Mouse (Mus musculus) hindbrain, embryonic 16.5 days (tissue): ENCODE results near the gene Traf4. TPM values are rescaled to one million over a fixed set of nuclear protein-coding genes. Genes with fewer than 3 reads are reported as not detected.

Experiments used
- ATAC-seq: fragments of 200-750 bp; cut with Nextera tagmentation; 2 replicates; pipeline ENCODE4 v1.8.0; 2017; ENCODE audit warnings: moderate TSS enrichment, moderate library complexity
- H3K27ac ChIP-seq: fragments of 300-500 bp; sonication (generic); 2 replicates; pipeline ENCODE4 v1.5.1; 2014; ENCODE audit warnings: low read depth, mild to moderate bottlenecking, control low read depth, low read length, moderate library complexity
- H3K27me3 ChIP-seq: fragments of 300-500 bp; sonication (generic); replicated peaks from 2 replicates; pipeline ENCODE4 v1.6.1; 2014; ENCODE audit warnings: low read length; ENCODE audit not compliant: control insufficient read depth, insufficient read depth
- H3K36me3 ChIP-seq: fragments of 300-500 bp; sonication (generic); 2 replicates; pipeline ENCODE4 v1.6.1; 2014; ENCODE audit warnings: mild to moderate bottlenecking, low read length, moderate library complexity, mixed read lengths; ENCODE audit not compliant: control insufficient read depth, insufficient read depth
- H3K4me1 ChIP-seq: fragments of 300-500 bp; sonication (generic); 2 replicates; pipeline ENCODE4 v1.6.1; 2014; ENCODE audit warnings: low read depth, low read length; ENCODE audit not compliant: control insufficient read depth, insufficient read depth
- H3K4me2 ChIP-seq: fragments of 300-500 bp; sonication (generic); 2 replicates; pipeline ENCODE4 v1.6.1; 2014; ENCODE audit warnings: mild to moderate bottlenecking, low read length, control low read depth, moderate library complexity
- H3K4me3 ChIP-seq: fragments of 300-500 bp; sonication (generic); 2 replicates; pipeline ENCODE4 v1.5.1; 2014; ENCODE audit warnings: mild to moderate bottlenecking, low read length, control low read depth, moderate library complexity
- H3K9ac ChIP-seq: fragments of 300-500 bp; sonication (generic); 2 replicates; pipeline ENCODE4 v1.6.1; 2014; ENCODE audit warnings: low read depth, mild to moderate bottlenecking, control low read depth, low read length, moderate library complexity
- H3K9me3 ChIP-seq: fragments of 300-500 bp; sonication (generic); 2 replicates; pipeline ENCODE4 v1.6.1; 2014; ENCODE audit warnings: mild to moderate bottlenecking, low read length, moderate library complexity; ENCODE audit not compliant: control insufficient read depth
- WGBS: fragments of 180-500 bp; shearing (Covaris S2); extraction: QIAGEN DNeasy Blood & Tissue Kit; methylation state at CpG from one replicate; pipeline ENCODE4 v1.1.7; 2014; 5-methylcytosine and 5-hydroxymethylcytosine counted together
- polyA plus RNA-seq: library from polyadenylated mRNA; unstranded; fragments of >200 nt; fragmentation: Nextera tagmentation; extraction: Ambion mirVana; gene quantifications from 2 replicates; pipeline ENCODE4 v1.2.1, GENCODE M21; 2015

Traf4 gene
- polyA plus RNA-seq, 1 experiment from 2014 or later: 80.1 TPM

DNA sequence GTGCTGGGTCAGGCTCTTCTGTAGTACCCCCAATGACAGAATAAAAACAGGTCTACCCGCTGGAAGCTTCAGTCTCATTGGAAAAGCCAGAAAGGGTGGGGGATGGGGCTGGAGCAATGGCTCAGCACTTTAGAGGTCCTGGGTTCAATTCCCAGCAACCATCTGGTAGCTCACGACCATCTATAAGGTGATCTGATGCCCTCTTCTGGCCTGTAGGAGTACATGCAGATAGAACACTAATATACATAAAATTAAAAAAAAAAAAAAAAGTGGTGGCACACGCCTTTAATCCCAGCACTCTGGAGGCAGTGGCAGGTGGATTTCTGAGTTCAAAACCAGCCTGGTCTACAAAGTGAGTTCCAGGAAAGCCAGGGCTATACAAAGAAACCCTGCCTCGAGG lies 5.9 kb upstream of the Traf4 start:
- Histone ChIP-seq H3K36me3 (no peaks in the 10 kb centered on the region), H3K9ac (no peak overlapping the region), H3K4me3 (no peak overlapping the region), H3K9me3 (no peaks in the 10 kb centered on the region), H3K4me1 (no peaks in the 10 kb centered on the region; the same call in none of the 2 replicates), H3K27ac (no peak overlapping the region), H3K4me2 (no peak overlapping the region), H3K27me3 (no peaks in the 10 kb centered on the region)
- ATAC-seq: no peak
- 71% methylated on average over 4 of the region's 4 CpGs for WGBS

- H3K9me3 ChIP-seq: no peaks in the 10 kb centered on the region
- H3K4me2 ChIP-seq: no peak overlapping the region
- H3K27ac ChIP-seq: no peak overlapping the region
- peaks cover 8% of the 10 kb centered on the region for H3K4me1 ChIP-seq
- no peak overlapping the region for H3K9ac ChIP-seq
- H3K36me3 ChIP-seq: no peaks in the 10 kb centered on the region
- 92% methylated on average over 15 of the region's 15 CpGs for WGBS
- no peaks in the 10 kb centered on the region for H3K27me3 ChIP-seq
- no peak for ATAC-seq
- H3K4me3 ChIP-seq: no peak overlapping the region
Observed at GRCm38 (mm10) chr11:78170306-78170705, 4.9 kb upstream of the Traf4 start.

DNA sequence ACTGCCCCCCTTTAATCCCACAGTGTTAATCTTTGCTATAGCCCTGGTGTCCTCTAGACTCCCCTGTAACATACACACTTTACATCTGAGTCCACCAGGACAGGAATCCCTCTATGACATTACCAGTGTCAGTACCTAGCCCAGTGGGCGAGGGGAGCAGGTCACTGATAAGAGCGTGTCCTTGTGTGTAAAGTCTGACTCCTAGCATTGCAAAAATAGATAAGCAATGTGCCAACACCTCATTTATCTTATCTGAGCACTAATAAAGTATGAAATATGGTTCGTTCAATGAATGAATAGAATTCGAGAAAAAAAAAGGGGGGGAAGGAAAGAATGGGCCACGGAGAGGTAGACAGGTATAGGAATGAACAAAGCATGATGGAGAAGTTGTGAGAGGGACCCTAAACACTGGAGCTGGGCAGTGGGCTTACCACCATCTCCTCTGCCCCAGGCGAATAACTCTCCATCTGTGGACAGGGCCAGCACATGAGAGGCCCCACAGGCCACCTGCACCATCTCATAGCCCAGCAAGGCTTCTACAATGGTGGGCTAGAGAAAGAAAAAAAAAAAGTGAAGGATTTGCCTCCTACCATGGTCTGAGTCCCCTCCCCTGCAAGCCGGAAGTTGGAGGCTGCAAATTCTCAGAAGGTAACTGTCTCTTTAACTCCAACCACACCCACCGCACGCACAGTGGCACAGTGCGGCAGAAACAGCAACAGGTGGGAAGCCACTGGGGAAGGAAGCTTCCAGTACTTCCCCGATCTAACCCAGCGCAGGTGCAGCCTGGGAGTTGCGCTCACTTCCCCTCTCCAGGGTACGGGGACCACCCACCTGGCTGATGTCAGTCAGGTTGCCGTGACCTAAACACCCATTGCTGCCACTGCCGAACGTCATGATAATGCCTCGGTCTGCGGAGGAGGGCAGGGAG lies 3.4 kb upstream of the Traf4 start:
- Histone ChIP-seq H3K4me1 (peaks cover 8% of the 10 kb centered on the region), H3K36me3 (no peaks in the 10 kb centered on the region), H3K9ac (no peak overlapping the region), H3K27ac (no peak overlapping the region), H3K4me2 (no peak overlapping the region), H3K4me3 (no peak overlapping the region), H3K27me3 (no peaks in the 10 kb centered on the region), H3K9me3 (no peaks in the 10 kb centered on the region)
- no peak for ATAC-seq
- 59% methylated on average over 19 of the region's 19 CpGs for WGBS

DNA sequence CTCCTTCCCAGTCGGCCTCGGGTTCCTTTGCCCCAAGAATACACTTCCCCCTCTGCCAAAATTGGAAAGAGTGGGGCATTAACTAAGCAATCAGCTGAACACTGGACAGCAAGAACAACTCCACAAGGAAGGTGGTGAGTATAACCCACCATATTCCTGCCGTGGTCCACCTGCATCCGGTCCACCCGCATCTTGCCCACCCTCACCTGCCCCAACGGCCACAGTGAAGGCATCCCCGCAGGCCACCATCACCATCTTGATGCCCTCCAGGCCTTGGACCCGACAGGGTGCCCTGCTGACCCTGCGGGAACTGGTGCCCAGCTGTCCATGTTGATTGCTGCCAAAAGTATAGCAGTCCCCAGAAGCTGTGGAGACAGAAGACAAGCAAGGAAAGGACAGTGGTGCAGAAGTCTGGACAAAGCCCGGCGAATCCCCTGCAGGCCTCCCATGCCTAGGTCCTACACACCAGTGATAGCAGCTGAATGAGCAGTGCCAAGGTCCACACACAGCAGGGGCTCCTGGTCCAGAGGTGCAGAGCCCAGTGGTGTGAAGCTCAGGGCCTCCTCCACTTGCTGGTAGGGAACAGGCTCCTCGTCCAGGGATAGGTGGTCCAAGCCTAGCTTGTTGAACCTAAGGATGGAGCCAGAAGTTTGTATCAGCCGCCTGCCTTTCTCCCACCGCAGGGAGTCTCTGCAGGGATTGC lies 2.0 kb upstream of the Traf4 start:
- H3K36me3 ChIP-seq: no peaks in the 10 kb centered on the region
- H3K4me1 ChIP-seq: peaks cover 20% of the 10 kb centered on the region
- 92% methylated on average over 14 of the region's 14 CpGs for WGBS
- no peak overlapping the region; the same call in 1 of the 2 replicates for H3K9ac ChIP-seq
- no peak overlapping the region for H3K4me3 ChIP-seq
- no peak for ATAC-seq
- no peaks in the 10 kb centered on the region for H3K9me3 ChIP-seq
- no peak overlapping the region for H3K4me2 ChIP-seq
- no peaks in the 10 kb centered on the region for H3K27me3 ChIP-seq
- H3K27ac ChIP-seq: no peak overlapping the region

DNA sequence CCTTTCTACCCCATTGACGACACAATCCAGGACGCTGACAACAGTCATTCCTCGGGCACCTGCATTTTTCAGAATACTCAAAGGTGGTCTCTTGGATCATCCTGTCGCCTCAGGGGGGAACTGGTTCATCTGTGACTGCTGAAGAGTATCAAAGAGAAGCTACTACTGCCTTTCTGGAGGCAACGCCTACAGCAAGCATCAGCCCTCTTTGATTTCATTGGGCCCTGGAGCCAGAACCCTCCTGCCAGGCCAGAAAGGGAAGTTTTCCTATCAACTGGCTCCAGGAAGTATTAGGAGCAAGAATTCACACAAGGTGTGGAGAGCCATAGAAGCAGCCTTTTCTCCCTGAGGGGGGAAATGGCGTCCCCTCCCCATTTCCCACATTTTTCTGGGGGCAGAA lies 1.3 kb upstream of the Traf4 start:
- Histone ChIP-seq H3K9ac (no peak overlapping the region; the same call in 1 of the 2 replicates), H3K4me1 (peaks cover 27% of the 10 kb centered on the region), H3K4me2 (no peak overlapping the region), H3K27me3 (no peaks in the 10 kb centered on the region), H3K27ac (no peak overlapping the region), H3K9me3 (no peaks in the 10 kb centered on the region), H3K4me3 (no peak overlapping the region), H3K36me3 (peaks cover 3% of the 10 kb centered on the region; the same call in 1 of the 2 replicates)
- no peak for ATAC-seq
- 76% methylated on average over 6 of the region's 6 CpGs for WGBS

DNA sequence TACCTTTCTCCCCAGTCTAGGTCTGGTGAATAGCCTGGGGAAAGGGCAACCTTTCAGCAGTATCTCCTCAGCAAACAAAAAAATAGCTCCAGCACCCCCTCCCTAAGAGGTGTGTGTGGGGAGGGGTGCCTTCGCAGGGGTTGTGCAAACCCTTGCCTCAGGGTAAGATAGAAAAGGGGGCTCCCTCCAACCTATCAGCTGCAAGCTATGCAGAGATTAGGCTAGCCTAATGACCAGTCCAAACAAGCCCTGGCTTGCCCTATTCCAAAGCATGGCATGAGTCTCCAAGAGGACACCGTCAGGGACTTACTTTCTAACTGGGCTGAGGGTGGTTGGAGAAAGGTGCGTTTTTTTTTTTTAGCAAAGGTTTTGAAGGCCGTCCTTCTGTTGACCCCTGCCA lies 772 bp upstream of the Traf4 start:
- peaks cover 3% of the 10 kb centered on the region; the same call in 1 of the 2 replicates for H3K36me3 ChIP-seq
- H3K4me1 ChIP-seq: peaks cover 27% of the 10 kb centered on the region
- peak overlapping the region; percentile 86 for H3K4me2 ChIP-seq
- WGBS: 58% methylated on average over 4 of the region's 4 CpGs
- no peak overlapping the region; the same call in 1 of the 2 replicates for H3K9ac ChIP-seq
- no peaks in the 10 kb centered on the region for H3K9me3 ChIP-seq
- H3K27ac ChIP-seq: peak overlapping the region; percentile 93; the same call in 1 of the 2 replicates
- no peaks in the 10 kb centered on the region for H3K27me3 ChIP-seq
- no peak overlapping the region for H3K4me3 ChIP-seq
- no peak for ATAC-seq

GRCm38 (mm10) chr11:78165761-78166109 lies 346 bp upstream of the Traf4 start:
- Histone ChIP-seq H3K27me3 (no peaks in the 10 kb centered on the region), H3K27ac (peak overlapping the region; percentile 93), H3K4me3 (peak overlapping the region; percentile 82), H3K9ac (peak overlapping the region; percentile 97), H3K36me3 (peaks cover 4% of the 10 kb centered on the region; the same call in 1 of the 2 replicates), H3K4me2 (peak overlapping the region; percentile 86), H3K9me3 (no peaks in the 10 kb centered on the region), H3K4me1 (peaks cover 27% of the 10 kb centered on the region)
- WGBS: 4% methylated on average over 16 of the region's 16 CpGs
- ATAC-seq: peak; percentile 40

GRCm38 (mm10) chr11:78164604-78164923 lies 825 bp downstream of the Traf4 start:
- Histone ChIP-seq H3K4me1 (peaks cover 27% of the 10 kb centered on the region), H3K36me3 (peaks cover 16% of the 10 kb centered on the region; the same call in 1 of the 2 replicates), H3K9me3 (no peaks in the 10 kb centered on the region), H3K27me3 (no peaks in the 10 kb centered on the region), H3K9ac (peak overlapping the region; percentile 97), H3K4me2 (peak overlapping the region; percentile 86), H3K4me3 (peak overlapping the region; percentile 82), H3K27ac (peak overlapping the region; percentile 93)
- no peak; the same call in 1 of the 2 replicates for ATAC-seq
- 0% methylated on average over 14 of the region's 14 CpGs for WGBS
